Mouse (Mus musculus): ENCODE results near the gene Fam53b. TPM values are rescaled to one million over a fixed set of nuclear protein-coding genes. Genes with fewer than 3 reads are reported as not detected.
A peak's percentile ranks its signal among the peaks of the same experiment; 100 is the strongest.

The Fam53b gene
- total and polyA plus RNA-seq, 3 experiments, result 15.6 to 30.9 (median 22.1) TPM

- H3K27ac ChIP-seq (ENCODE audit: insufficient read depth, low read depth), result peak within 1 kb of the TSS; percentile 88
- peaks cover 3% of the 10 kb centered on the region; the same call in 1 of the 2 replicates for H3K79me2 ChIP-seq (replicated peaks; ENCODE audit: control insufficient read depth, extremely low read depth, insufficient read depth, poor library complexity, severe bottlenecking)
- peak within 1 kb of the TSS; percentile 77 for H3K9ac ChIP-seq (ENCODE audit: insufficient read depth, low read depth)
- H3K4me1 ChIP-seq (ENCODE audit: control insufficient read depth in 1 of 2, insufficient read depth in 2 of 2), result peaks cover 0 to 29% of the 10 kb centered on the region in 2 experiments; a peak in 3 of 4 replicates
- in situ Hi-C loops (cut with MboI; ENCODE audit: low pct_ligation_motif_present, low pct_unique_long_range_greater_than_20kb, low sequenced_read_pairs), result no loop called here
- peaks cover 15 to 32% of the 10 kb centered on the region in 2 experiments for H3K36me3 ChIP-seq (replicated peaks in 1 of 2; ENCODE audit: control insufficient read depth in 1 of 2, insufficient read depth in 1 of 2, low read length in 1 of 2)
- no peaks in the 10 kb centered on the region for H3K27me3 ChIP-seq (replicated peaks)
- H3K4me2 ChIP-seq (ENCODE audit: insufficient read depth, low read depth, poor library complexity, severe bottlenecking), result peak within 1 kb of the TSS; percentile 73
- no peaks in the 10 kb centered on the region for H3K9me3 ChIP-seq (replicated peaks; ENCODE audit: low read length)
- dilution Hi-C loops (cut with MboI; ENCODE audit: extremely low pct_ligation_motif_present, extremely low pct_unique_long_range_greater_than_20kb, low sequenced_read_pairs), result no loop called here
- no peak; the same call in 1 of the 2 replicates for TF ChIP-seq BHLHE40 (IDR thresholded peaks at IDR 0.05; ENCODE audit: low read depth, low read length)
- peak; percentile 83 for TF ChIP-seq HCFC1 (IDR thresholded peaks at IDR 0.05; ENCODE audit: low read depth, low read length)
- no peak for TF ChIP-seq JUND (conservative IDR thresholded peaks at IDR 0.05; ENCODE audit: low read depth, low read length)
- no peak for TF ChIP-seq ZC3H11A (IDR thresholded peaks at IDR 0.05; ENCODE audit: low read depth, low read length)
- no peak for TF ChIP-seq CHD1 (IDR thresholded peaks at IDR 0.05; ENCODE audit: low read depth, low read length)
- TF ChIP-seq PAX5 (IDR thresholded peaks at IDR 0.05; ENCODE audit: low read length), result no peak
- TF ChIP-seq MAFK (IDR thresholded peaks at IDR 0.05; ENCODE audit: insufficient replicate concordance, low read length), result no peak
- TF ChIP-seq UBTF (IDR thresholded peaks at IDR 0.05; ENCODE audit: low read depth, low read length), result peak; percentile 36; the same call in 1 of the 2 replicates
- TF ChIP-seq POLR2AphosphoS2 (IDR thresholded peaks at IDR 0.05; ENCODE audit: low read depth, low read length), result 0 out of 2 replicates have a peak, but pooled peaks have one; percentile 46
- peak; percentile 33; the same call in 1 of the 2 replicates for TF ChIP-seq KAT2A (IDR thresholded peaks at IDR 0.05; ENCODE audit: insufficient replicate concordance, low read length)
- TF ChIP-seq SIN3A (IDR thresholded peaks at IDR 0.05; ENCODE audit: low read length), result no peak; the same call in 1 of the 2 replicates
- no peak for TF ChIP-seq CHD2 (IDR thresholded peaks at IDR 0.05; ENCODE audit: low read length)
- TF ChIP-seq E2F4 (IDR thresholded peaks at IDR 0.05; ENCODE audit: insufficient replicate concordance, low read depth, low read length), result no peak
- TF ChIP-seq MAX (IDR thresholded peaks at IDR 0.05; ENCODE audit: low read length), result no peak; the same call in 1 of the 2 replicates
- TF ChIP-seq GABPA (IDR thresholded peaks at IDR 0.05; ENCODE audit: insufficient replicate concordance, low read depth, low read length), result peak; percentile 25; the same call in 1 of the 2 replicates
- no peak for TF ChIP-seq ZNF384 (IDR thresholded peaks at IDR 0.05; ENCODE audit: low read depth, low read length)
- peak; percentile 58; the same call in 1 of the 2 replicates for TF ChIP-seq MXI1 (IDR thresholded peaks at IDR 0.05; ENCODE audit: low read depth, low read length)
- TF ChIP-seq TBP (conservative IDR thresholded peaks at IDR 0.05; ENCODE audit: low read depth, low read length), result peak; percentile 86
- no peak for TF ChIP-seq ZKSCAN1 (IDR thresholded peaks at IDR 0.05; ENCODE audit: borderline replicate concordance, low read depth, low read length)
- peak; percentile 36; the same call in 1 of the 2 replicates for TF ChIP-seq MEF2A (IDR thresholded peaks at IDR 0.05; ENCODE audit: borderline replicate concordance, low read depth, low read length)
- no peak; the same call in none of the 2 replicates for TF ChIP-seq NELFE (IDR thresholded peaks at IDR 0.05; ENCODE audit: low read depth, low read length)
- TF ChIP-seq JUN (IDR thresholded peaks at IDR 0.05; ENCODE audit: insufficient read depth, low read depth, low read length), result no peak
- peak; percentile 93 for TF ChIP-seq TCF12 (IDR thresholded peaks at IDR 0.05; ENCODE audit: low read depth, low read length)
- TF ChIP-seq USF1 (IDR thresholded peaks at IDR 0.05; ENCODE audit: low read depth, low read length), result no peak
- TF ChIP-seq RAD21 (IDR thresholded peaks at IDR 0.05; ENCODE audit: low read depth, low read length), result peak; percentile 9
- no peak for TF ChIP-seq EP300 (IDR thresholded peaks at IDR 0.05; ENCODE audit: low read length)
- peak; percentile 52 for TF ChIP-seq NRF1 (IDR thresholded peaks at IDR 0.05; ENCODE audit: low read depth, low read length)
- no peak for TF ChIP-seq MAZ (IDR thresholded peaks at IDR 0.05; ENCODE audit: low read depth, low read length)
- TF ChIP-seq USF2 (conservative IDR thresholded peaks at IDR 0.05; ENCODE audit: low read depth, low read length), result no peak
- 0 out of 2 replicates have a peak, but pooled peaks have one; percentile 29 for TF ChIP-seq IRF4 (IDR thresholded peaks at IDR 0.05; ENCODE audit: low read depth, low read length)
- TF ChIP-seq CTCF (conservative IDR thresholded peaks at IDR 0.05 in 1 of 2, IDR thresholded peaks at IDR 0.05 in 1 of 2; ENCODE audit: low read depth in 2 of 2, low read length in 2 of 2), result peak in 1 of 2 experiments; percentile 9; a peak in 2 of 4 replicates
- TF ChIP-seq POLR2A (IDR thresholded peaks at IDR 0.05; ENCODE audit: low read depth, low read length), result peak; percentile 84
- TF ChIP-seq SMC3 (IDR thresholded peaks at IDR 0.05; ENCODE audit: low read depth, low read length), result no peak
- 0 out of 2 replicates have a peak, but pooled peaks have one; percentile 56 for TF ChIP-seq ZMIZ1 (IDR thresholded peaks at IDR 0.05; ENCODE audit: low read depth, low read length)
- 0 out of 2 replicates have a peak, but pooled peaks have one; percentile 18 for TF ChIP-seq ETS1 (conservative IDR thresholded peaks at IDR 0.05; ENCODE audit: low read depth, low read length)
- 0 out of 2 replicates have a peak, but pooled peaks have one; percentile 21 for TF ChIP-seq MYC (IDR thresholded peaks at IDR 0.05; ENCODE audit: low read depth, low read length)
- peak; percentile 75 for TF ChIP-seq ELF1 (IDR thresholded peaks at IDR 0.05; ENCODE audit: low read depth, low read length)
- no peak for TF ChIP-seq RCOR1 (conservative IDR thresholded peaks at IDR 0.05; ENCODE audit: low read depth, low read length)
- DNase-seq (ENCODE audit: extremely low read depth), result peak; percentile 80
- H3K4me3 ChIP-seq (replicated peaks in 1 of 3; ENCODE audit: low read depth in 2 of 3, low read length in 2 of 3, poor library complexity in 1 of 3), result peak within 1 kb of the TSS; percentile 47 to 84 (median 77)
Observed at GRCm38 (mm10) chr7:132852173-132852844, 38.6 kb upstream of the Fam53b start, which contains the start of gene Eef1akmt2. Gene Eef1akmt2, minus strand, starts transcription at chr7:132852673.

Data from CH12.LX (cell line).